Mouse (Mus musculus) thymus, adult 2 months (tissue): ENCODE data around the gene Ldah. TPM values are rescaled to one million over a fixed set of nuclear protein-coding genes. Genes with fewer than 3 reads are reported as not detected.

Source experiments
- DNase-seq: peaks from one replicate; pipeline ENCODE4 v3.0.0; 2021
- H3K27ac ChIP-seq: fragments of 200-500 bp; 2 replicates; pipeline ENCODE4 v1.5.1; 2012; ENCODE audit warnings: low read length, control low read depth; ENCODE audit not compliant: control insufficient read depth, insufficient read depth
- H3K27me3 ChIP-seq: fragments of 200-500 bp; 2 replicates; pipeline ENCODE4 v1.6.1; 2012; ENCODE audit warnings: mild to moderate bottlenecking, low read length, moderate library complexity, mixed read lengths; ENCODE audit not compliant: control insufficient read depth, insufficient read depth
- H3K36me3 ChIP-seq: fragments of 200-500 bp; 2 replicates; pipeline ENCODE4 v1.6.1; 2012; ENCODE audit warnings: mild to moderate bottlenecking, low read length, moderate library complexity; ENCODE audit not compliant: control insufficient read depth, insufficient read depth
- H3K4me1 ChIP-seq: fragments of 200-500 bp; replicated peaks from 2 replicates; pipeline ENCODE4 v1.6.1; 2012; ENCODE audit warnings: low read length; ENCODE audit not compliant: control insufficient read depth, insufficient read depth
- H3K4me3 ChIP-seq: fragments of 200-500 bp; 2 replicates; pipeline ENCODE4 v1.5.1; 2012; ENCODE audit warnings: mild to moderate bottlenecking, low read length, control low read depth, moderate library complexity; ENCODE audit not compliant: control insufficient read depth, insufficient read depth
- CTCF ChIP-seq: fragments of 200-500 bp; IDR thresholded peaks from 2 replicates; pipeline ENCODE4 v1.5.1; 2012; ENCODE audit warnings: mild to moderate bottlenecking, control low read depth, low read length, moderate library complexity, borderline replicate concordance; ENCODE audit not compliant: control insufficient read depth, poor library complexity, insufficient read depth; ENCODE audit errors: extremely low read depth
- POLR2A ChIP-seq: fragments of 200-500 bp; IDR thresholded peaks from 2 replicates; pipeline ENCODE4 v1.6.1; 2012; ENCODE audit warnings: mild to moderate bottlenecking, low read length, control low read depth, moderate library complexity; ENCODE audit not compliant: control insufficient read depth, poor library complexity, insufficient read depth; ENCODE audit errors: extremely low read depth
- WGBS: fragments of 180-500 bp; shearing (Covaris S2); methylation state at CpG from one replicate; pipeline ENCODE4 v1.1.7; 2018; 5-methylcytosine and 5-hydroxymethylcytosine counted together
- polyA plus RNA-seq: library from polyadenylated mRNA; depleted of rRNA; stranded (reverse); fragments of >200 nt; gene quantifications from 2 replicates; pipeline ENCODE4 v1.2.3, GENCODE M21; 2012; rRNA removed

The Ldah gene
- polyA plus RNA-seq, 1 experiment: 33.2 TPM

DNA sequence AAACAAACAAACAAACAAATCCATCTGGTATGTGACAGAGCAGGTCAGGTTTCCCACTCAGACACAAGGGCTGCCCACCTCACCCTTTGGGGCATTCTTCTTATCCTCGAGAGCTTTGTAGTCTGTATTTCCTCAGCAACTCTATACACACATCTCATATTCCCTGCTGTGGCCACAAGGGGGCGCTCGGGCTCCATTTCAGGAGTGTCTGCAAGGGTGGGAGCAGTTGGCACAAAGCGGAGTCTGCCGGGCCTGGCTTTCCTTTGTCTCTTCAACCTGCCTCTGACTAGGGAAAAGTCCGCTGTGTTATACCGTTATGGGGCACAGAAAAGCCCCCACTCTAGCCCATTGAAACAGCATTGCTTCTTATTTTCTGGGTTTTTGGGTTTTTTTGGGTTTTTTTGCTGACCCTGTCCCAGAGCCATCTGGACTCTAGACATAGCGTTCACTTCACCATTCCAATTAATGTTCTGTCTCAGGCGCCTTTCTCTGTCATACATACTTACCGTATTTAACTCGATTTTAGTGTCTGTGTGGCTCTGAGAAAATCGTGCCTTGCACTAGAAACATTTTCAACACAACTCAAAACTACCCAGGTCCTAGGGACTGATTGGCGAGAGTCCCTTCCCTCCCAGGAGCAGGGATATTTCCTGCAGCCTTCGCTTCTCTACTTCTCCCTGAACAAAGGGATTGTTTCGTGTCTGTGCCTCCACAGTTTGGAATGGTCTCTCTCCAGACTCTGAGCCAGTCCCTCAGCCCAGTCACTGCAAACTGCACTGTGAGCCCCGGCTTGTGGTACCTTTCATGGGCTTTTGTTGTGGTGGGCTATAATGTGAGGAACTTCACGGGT lies 119.1 kb downstream of the Ldah start:
- peak; percentile 88 for DNase-seq
- H3K36me3 ChIP-seq: no peaks in the 10 kb centered on the region
- 48% methylated on average over 17 of the region's 17 CpGs for WGBS
- TF ChIP-seq CTCF (peak; percentile 83; the same call in 1 of the 2 replicates), POLR2A (no peak)
- H3K27me3 ChIP-seq: no peaks in the 10 kb centered on the region
- no peak overlapping the region for H3K4me3 ChIP-seq
- H3K27ac ChIP-seq: no peak overlapping the region
- no peaks in the 10 kb centered on the region for H3K4me1 ChIP-seq

GRCm38 (mm10) chr12:8327675-8328053 lies 119.8 kb downstream of the Ldah start:
- TF ChIP-seq CTCF: no peak
- no peak for TF ChIP-seq POLR2A
- no peaks in the 10 kb centered on the region for H3K4me1 ChIP-seq
- H3K27ac ChIP-seq: no peak overlapping the region

GRCm38 (mm10) chr12:8329236-8329635 lies 121.3 kb downstream of the Ldah start:
- no peak overlapping the region for H3K4me3 ChIP-seq
- no peaks in the 10 kb centered on the region for H3K27me3 ChIP-seq
- TF ChIP-seq POLR2A: no peak
- TF ChIP-seq CTCF: no peak
- H3K36me3 ChIP-seq: no peaks in the 10 kb centered on the region
- WGBS: 96% methylated on average over 7 of the region's 7 CpGs
- no peaks in the 10 kb centered on the region for H3K4me1 ChIP-seq
- DNase-seq: no peak
- H3K27ac ChIP-seq: no peak overlapping the region

More at GRCm38 (mm10) chr12:8327675-8328053, 119.8 kb downstream of the Ldah start:
- H3K4me3 ChIP-seq: no peak overlapping the region
- WGBS: 79% methylated on average over 1 of the region's 1 CpGs
- no peak for DNase-seq
- no peaks in the 10 kb centered on the region for H3K27me3 ChIP-seq
- no peaks in the 10 kb centered on the region for H3K36me3 ChIP-seq

DNA sequence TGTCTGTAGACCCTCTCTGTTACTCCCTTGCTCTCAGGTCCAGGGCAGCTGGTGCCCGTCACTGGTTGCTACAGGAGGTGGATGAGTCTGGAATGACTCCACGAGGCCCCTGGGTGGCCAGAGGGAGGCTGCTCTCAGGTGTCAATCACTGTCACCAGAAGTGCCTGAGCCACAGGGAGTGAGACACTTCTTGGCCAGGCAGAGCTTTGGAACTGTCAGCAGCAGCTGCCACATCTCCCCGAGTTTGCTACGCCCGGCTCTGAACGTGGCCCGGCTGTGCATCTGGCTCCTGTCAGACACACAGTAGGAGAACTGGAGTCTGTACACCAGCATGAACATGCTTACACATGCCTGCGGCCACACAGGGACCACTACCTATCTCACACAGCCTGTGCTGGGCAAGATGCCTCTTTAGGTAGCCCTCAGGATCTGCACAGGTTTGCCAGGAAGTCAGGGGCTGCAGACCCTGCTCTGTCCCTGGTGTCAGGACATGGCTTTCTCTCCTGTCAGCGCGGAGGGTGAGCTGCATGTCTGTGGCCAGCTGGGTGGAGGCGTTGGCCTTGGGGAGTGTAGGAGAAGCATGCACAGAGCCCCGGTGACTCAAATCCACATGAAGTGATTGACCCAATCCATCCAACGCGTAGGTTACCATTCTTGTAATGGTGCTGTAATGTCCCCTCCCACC lies 123.7 kb downstream of the Ldah start:
- no peak for DNase-seq
- Histone ChIP-seq H3K4me1 (no peaks in the 10 kb centered on the region), H3K36me3 (no peaks in the 10 kb centered on the region)

DNA sequence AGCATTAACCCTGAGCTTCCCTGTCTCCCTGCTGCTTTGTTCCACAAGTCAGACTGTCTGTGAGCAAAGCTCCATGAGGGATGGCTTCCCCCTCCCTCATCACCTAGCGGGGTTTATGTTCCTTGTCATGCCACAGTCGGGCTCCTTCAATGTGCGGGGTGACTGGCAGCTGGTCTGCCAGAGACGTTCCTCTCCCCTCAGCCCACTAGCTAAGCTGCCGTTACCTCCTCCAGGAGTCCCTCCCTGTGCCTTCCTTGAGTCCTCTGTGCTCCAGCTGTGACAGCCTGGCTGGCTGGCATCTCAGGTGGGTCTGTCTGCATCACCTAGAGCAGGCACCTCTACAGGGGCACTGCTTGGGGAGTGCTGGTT lies 124.3 kb downstream of the Ldah start:
- no peak overlapping the region for H3K27ac ChIP-seq
- TF ChIP-seq CTCF (no peak), POLR2A (no peak)

More for the DNA sequence above, 123.7 kb downstream of the Ldah start:
- Histone ChIP-seq H3K4me3 (no peak overlapping the region), H3K27ac (no peak overlapping the region), H3K27me3 (no peaks in the 10 kb centered on the region)
- 93% methylated on average over 14 of the region's 14 CpGs for WGBS
- TF ChIP-seq POLR2A: no peak
- TF ChIP-seq CTCF: no peak

DNA sequence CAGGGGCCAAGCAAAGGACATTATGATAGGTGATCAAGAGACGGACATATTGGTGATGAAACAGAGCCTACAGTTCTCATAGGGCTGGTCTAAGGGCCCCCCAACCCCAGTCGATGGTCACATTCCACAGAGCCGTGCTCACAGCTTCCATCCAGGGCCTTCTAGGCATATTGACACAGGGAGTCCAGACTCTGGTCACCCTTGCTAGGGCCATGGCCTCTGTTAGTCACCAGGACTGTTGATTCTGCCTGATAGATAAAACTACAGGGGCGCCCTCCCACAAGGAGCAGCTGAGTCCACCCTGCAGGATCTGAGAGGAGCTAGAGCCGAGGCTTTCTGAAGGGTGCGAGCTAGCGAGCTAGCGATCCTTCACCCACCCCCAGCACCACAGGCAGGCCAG lies 125.7 kb downstream of the Ldah start:
- no peak for DNase-seq

More for the DNA sequence above, 124.3 kb downstream of the Ldah start:
- no peaks in the 10 kb centered on the region for H3K4me1 ChIP-seq
- H3K36me3 ChIP-seq: no peaks in the 10 kb centered on the region
- H3K27me3 ChIP-seq: no peaks in the 10 kb centered on the region
- DNase-seq: no peak
- H3K4me3 ChIP-seq: no peak overlapping the region
- WGBS: 88% methylated on average over 5 of the region's 5 CpGs

DNA sequence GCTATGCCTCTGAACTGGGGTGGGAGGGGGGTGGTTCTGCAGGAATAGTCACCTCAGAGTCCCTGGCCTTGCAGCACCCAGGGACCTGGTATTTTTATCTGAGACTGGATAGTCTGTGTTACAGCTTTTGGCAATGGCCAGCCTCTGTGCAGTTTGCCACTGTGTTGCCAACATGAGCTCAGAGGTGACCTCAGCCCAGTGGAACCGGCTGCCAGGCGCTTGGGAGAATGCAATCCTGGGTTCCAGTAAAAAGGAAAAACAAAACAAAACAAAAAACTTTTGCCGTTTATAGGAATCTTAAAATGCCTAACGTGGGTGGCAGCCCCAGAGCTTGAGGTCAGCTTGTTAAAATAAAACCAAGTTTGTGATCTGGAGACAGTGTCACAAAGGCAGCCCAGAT lies 126.4 kb downstream of the Ldah start:
- Histone ChIP-seq H3K4me1 (no peaks in the 10 kb centered on the region), H3K4me3 (no peak overlapping the region), H3K27ac (no peak overlapping the region), H3K36me3 (no peaks in the 10 kb centered on the region), H3K27me3 (no peaks in the 10 kb centered on the region)
- WGBS: 93% methylated on average over 4 of the region's 4 CpGs
- TF ChIP-seq CTCF (no peak), POLR2A (no peak)
- DNase-seq: no peak

More for the DNA sequence above, 125.7 kb downstream of the Ldah start:
- Histone ChIP-seq H3K27me3 (no peaks in the 10 kb centered on the region), H3K4me1 (no peaks in the 10 kb centered on the region), H3K27ac (no peak overlapping the region), H3K4me3 (no peak overlapping the region), H3K36me3 (no peaks in the 10 kb centered on the region)
- no peak for TF ChIP-seq CTCF
- no peak for TF ChIP-seq POLR2A
- WGBS: 96% methylated on average over 8 of the region's 8 CpGs

Other genes with a start within 250 kb of the Ldah start
- 0.23 and 0.96 TPM in 2 replicates for gene Apob, start 230.5 kb upstream of the Ldah start, polyA plus RNA-seq
- gene Gdf7, start 93.8 kb downstream of the Ldah start, polyA plus RNA-seq: 2.3 and 3.5 TPM in 2 replicates
- gene Hs1bp3, start 105.3 kb downstream of the Ldah start, polyA plus RNA-seq: 12.4 and 14.3 TPM in 2 replicates